Mouse (Mus musculus): ENCODE results near the gene Usp29. TPM values are rescaled to one million over a fixed set of nuclear protein-coding genes. Genes with fewer than 3 reads are reported as not detected.

The Usp29 gene
- polyA plus RNA-seq, 1 experiment = 3.4 TPM

GRCm38 (mm10) chr7:6855613-6856405 lies 125.4 kb downstream of the Usp29 start:
- Histone ChIP-seq H3K27me3 (ENCODE audit: control insufficient read depth, insufficient read depth, insufficient read length) (no peaks in the 10 kb centered on the region), H3ac (ENCODE audit: control insufficient read depth, insufficient read length, low read depth) (no peak overlapping the region), H3K79me3 (ENCODE audit: low read depth) (no peaks in the 10 kb centered on the region), H3K36me3 (ENCODE audit: control insufficient read depth, insufficient read depth) (no peaks in the 10 kb centered on the region), H3K79me2 (ENCODE audit: control insufficient read depth, insufficient read depth) (no peaks in the 10 kb centered on the region), H3K4me3 (ENCODE audit: insufficient read depth, poor library complexity, severe bottlenecking) (no peak overlapping the region)
- no peak for TF ChIP-seq USF1 (IDR thresholded peaks at IDR 0.05; ENCODE audit: low read depth)
- no peak for TF ChIP-seq MAX (IDR thresholded peaks at IDR 0.05)
- TF ChIP-seq CTCF (IDR thresholded peaks at IDR 0.05; ENCODE audit: control insufficient read depth, insufficient read depth, insufficient read length) = no peak
- TF ChIP-seq MYOG (IDR thresholded peaks at IDR 0.05; ENCODE audit: control insufficient read depth, extremely low read depth, insufficient read length) = no peak
- TF ChIP-seq CEBPB (IDR thresholded peaks at IDR 0.05; ENCODE audit: low read depth) = no peak
- no peak for TF ChIP-seq FOSL1 (IDR thresholded peaks at IDR 0.05; ENCODE audit: insufficient read depth, low read length, poor library complexity, severe bottlenecking)
- no peak for TF ChIP-seq MYOD1 (IDR thresholded peaks at IDR 0.05; ENCODE audit: control insufficient read depth, insufficient read length, low read depth)

- TF ChIP-seq FOSL1 (IDR thresholded peaks at IDR 0.05; ENCODE audit: insufficient read depth, low read length, poor library complexity, severe bottlenecking) = no peak
- no peak for TF ChIP-seq MYOG (IDR thresholded peaks at IDR 0.05; ENCODE audit: control insufficient read depth, extremely low read depth, insufficient read length)
- TF ChIP-seq CTCF (IDR thresholded peaks at IDR 0.05; ENCODE audit: control insufficient read depth, insufficient read depth, insufficient read length) = no peak
- TF ChIP-seq CEBPB (IDR thresholded peaks at IDR 0.05; ENCODE audit: low read depth) = no peak
- Histone ChIP-seq H3K4me3 (ENCODE audit: insufficient read depth, poor library complexity, severe bottlenecking) (no peak overlapping the region), H3K27me3 (ENCODE audit: control insufficient read depth, insufficient read depth, insufficient read length) (no peaks in the 10 kb centered on the region), H3K79me3 (ENCODE audit: low read depth) (no peaks in the 10 kb centered on the region), H3K36me3 (ENCODE audit: control insufficient read depth, insufficient read depth) (no peaks in the 10 kb centered on the region), H3ac (ENCODE audit: control insufficient read depth, insufficient read length, low read depth) (no peak overlapping the region), H3K79me2 (ENCODE audit: control insufficient read depth, insufficient read depth) (no peaks in the 10 kb centered on the region)
These were observed 128.4 kb downstream of the Usp29 start for GRCm38 (mm10) chr7:6858694-6859270.

GRCm38 (mm10) chr7:6860689-6861088 lies 130.3 kb downstream of the Usp29 start:
- H3K79me2 ChIP-seq (ENCODE audit: control insufficient read depth, insufficient read depth) = no peaks in the 10 kb centered on the region
- no peaks in the 10 kb centered on the region for H3K27me3 ChIP-seq (ENCODE audit: control insufficient read depth, insufficient read depth, insufficient read length)
- TF ChIP-seq FOSL1 (IDR thresholded peaks at IDR 0.05; ENCODE audit: insufficient read depth, low read length, poor library complexity, severe bottlenecking) = no peak
- TF ChIP-seq CTCF (IDR thresholded peaks at IDR 0.05; ENCODE audit: control insufficient read depth, insufficient read depth, insufficient read length) = no peak
- no peak for TF ChIP-seq MYOG (IDR thresholded peaks at IDR 0.05; ENCODE audit: control insufficient read depth, extremely low read depth, insufficient read length)
- TF ChIP-seq USF1 (IDR thresholded peaks at IDR 0.05; ENCODE audit: low read depth) = no peak
- no peak for TF ChIP-seq CEBPB (IDR thresholded peaks at IDR 0.05; ENCODE audit: low read depth)
- TF ChIP-seq MAX (IDR thresholded peaks at IDR 0.05) = no peak
- no peak for TF ChIP-seq MYOD1 (IDR thresholded peaks at IDR 0.05; ENCODE audit: control insufficient read depth, insufficient read length, low read depth)
- H3K79me3 ChIP-seq (ENCODE audit: low read depth) = no peaks in the 10 kb centered on the region
- no peak overlapping the region for H3K4me3 ChIP-seq (ENCODE audit: insufficient read depth, poor library complexity, severe bottlenecking)
- H3ac ChIP-seq (ENCODE audit: control insufficient read depth, insufficient read length, low read depth) = no peak overlapping the region
- no peaks in the 10 kb centered on the region for H3K36me3 ChIP-seq (ENCODE audit: control insufficient read depth, insufficient read depth)

GRCm38 (mm10) chr7:6866351-6866750 lies 136.0 kb downstream of the Usp29 start:
- Histone ChIP-seq H3K27me3 (ENCODE audit: control insufficient read depth, insufficient read depth, insufficient read length) (no peaks in the 10 kb centered on the region), H3K79me2 (ENCODE audit: control insufficient read depth, insufficient read depth) (no peaks in the 10 kb centered on the region), H3ac (ENCODE audit: control insufficient read depth, insufficient read length, low read depth) (no peak overlapping the region), H3K4me3 (ENCODE audit: insufficient read depth, poor library complexity, severe bottlenecking) (no peak overlapping the region), H3K79me3 (ENCODE audit: low read depth) (no peaks in the 10 kb centered on the region), H3K36me3 (ENCODE audit: control insufficient read depth, insufficient read depth) (no peaks in the 10 kb centered on the region)
- TF ChIP-seq USF1 (IDR thresholded peaks at IDR 0.05; ENCODE audit: low read depth) (no peak), CEBPB (IDR thresholded peaks at IDR 0.05; ENCODE audit: low read depth) (no peak), MYOG (IDR thresholded peaks at IDR 0.05; ENCODE audit: control insufficient read depth, extremely low read depth, insufficient read length) (no peak), MAX (IDR thresholded peaks at IDR 0.05) (no peak), FOSL1 (IDR thresholded peaks at IDR 0.05; ENCODE audit: insufficient read depth, low read length, poor library complexity, severe bottlenecking) (no peak), CTCF (IDR thresholded peaks at IDR 0.05; ENCODE audit: control insufficient read depth, insufficient read depth, insufficient read length) (no peak), MYOD1 (IDR thresholded peaks at IDR 0.05; ENCODE audit: control insufficient read depth, insufficient read length, low read depth) (no peak)

GRCm38 (mm10) chr7:6868831-6869230 lies 138.5 kb downstream of the Usp29 start:
- no peaks in the 10 kb centered on the region for H3K79me3 ChIP-seq (ENCODE audit: low read depth)
- TF ChIP-seq MYOD1 (IDR thresholded peaks at IDR 0.05; ENCODE audit: control insufficient read depth, insufficient read length, low read depth) (no peak), CTCF (IDR thresholded peaks at IDR 0.05; ENCODE audit: control insufficient read depth, insufficient read depth, insufficient read length) (no peak), USF1 (IDR thresholded peaks at IDR 0.05; ENCODE audit: low read depth) (no peak), CEBPB (IDR thresholded peaks at IDR 0.05; ENCODE audit: low read depth) (no peak), FOSL1 (IDR thresholded peaks at IDR 0.05; ENCODE audit: insufficient read depth, low read length, poor library complexity, severe bottlenecking) (no peak), MYOG (IDR thresholded peaks at IDR 0.05; ENCODE audit: control insufficient read depth, extremely low read depth, insufficient read length) (no peak)
- no peaks in the 10 kb centered on the region for H3K27me3 ChIP-seq (ENCODE audit: control insufficient read depth, insufficient read depth, insufficient read length)
- no peaks in the 10 kb centered on the region for H3K36me3 ChIP-seq (ENCODE audit: control insufficient read depth, insufficient read depth)
- no peak overlapping the region for H3ac ChIP-seq (ENCODE audit: control insufficient read depth, insufficient read length, low read depth)
- no peak overlapping the region for H3K4me3 ChIP-seq (ENCODE audit: insufficient read depth, poor library complexity, severe bottlenecking)
- no peaks in the 10 kb centered on the region for H3K79me2 ChIP-seq (ENCODE audit: control insufficient read depth, insufficient read depth)
